Mouse (Mus musculus): ENCODE measurements at regions not wholly inside any gene's neighbourhood (a gene's known extent, or its start where the extent isn't known, plus 50 kb on each side); places are given as distances from the start of the nearest gene placed in this dataset.
A peak's percentile ranks its signal among the peaks of the same experiment; 100 is the strongest.

DNA sequence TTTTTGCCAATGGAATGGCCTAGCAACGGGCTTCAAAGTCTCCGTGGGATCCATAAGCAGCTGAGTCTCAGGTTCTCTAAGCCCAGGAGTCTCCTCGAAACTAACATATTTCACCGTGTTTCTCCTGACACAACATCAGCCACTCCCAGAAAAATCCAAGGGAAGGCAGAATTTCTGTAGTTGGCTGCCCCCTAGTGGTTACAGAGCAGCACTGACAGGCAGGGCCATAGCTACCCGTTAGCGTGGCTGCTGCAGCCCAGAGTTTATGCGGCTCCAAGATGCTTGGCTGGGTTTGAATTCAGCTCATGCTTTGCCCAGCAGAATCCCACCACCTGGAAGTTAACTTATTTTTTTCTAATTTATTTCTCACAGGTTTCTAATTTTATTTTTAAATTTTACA is 140.9 kb upstream of the Tmem164 start:
- peak in 1 of 2 experiments; percentile 19 for DNase-seq (ENCODE audit: low spot score in 2 of 2)

DNA sequence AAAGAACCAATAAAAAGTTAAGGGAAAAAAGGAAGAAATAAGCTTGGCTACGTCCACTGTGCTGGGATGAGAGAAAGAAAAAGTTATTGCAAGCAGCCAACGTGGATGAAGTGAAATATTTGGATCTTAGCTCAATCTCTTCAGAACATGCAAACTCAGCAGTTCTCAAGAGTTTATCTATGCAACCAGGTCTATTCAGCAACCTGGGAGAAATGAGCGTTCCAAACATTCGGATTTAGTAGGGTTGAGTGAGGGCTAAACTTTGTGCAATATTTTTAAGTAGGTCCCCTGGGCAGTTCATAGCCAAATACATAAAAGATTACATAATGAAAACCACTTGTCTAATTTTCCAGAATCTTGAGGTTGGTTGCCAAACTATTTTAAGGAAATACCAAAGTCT is 129.0 kb upstream of the Tmem164 start:
- no peak for DNase-seq (ENCODE audit: low spot score in 2 of 2)

DNA sequence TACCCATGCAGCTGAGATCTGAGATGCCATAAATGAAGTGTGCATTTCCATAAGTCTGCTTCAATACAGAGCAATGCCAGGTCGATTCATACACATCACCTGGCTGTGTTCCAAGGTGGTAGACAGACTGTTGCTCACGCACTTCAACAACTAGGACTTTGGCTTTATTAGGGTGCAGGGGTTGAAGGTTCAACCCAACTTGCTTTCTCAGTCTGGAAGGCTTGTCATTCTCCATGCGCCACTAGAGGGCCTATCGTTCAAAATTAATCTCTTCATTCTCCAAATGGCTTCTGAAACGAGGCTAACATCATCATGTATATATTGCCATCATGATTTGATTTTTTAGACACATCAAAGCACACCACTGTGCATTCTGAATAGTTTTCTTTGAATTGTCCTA is 127.0 kb upstream of the Tmem164 start:
- no peak for DNase-seq (ENCODE audit: low spot score in 2 of 2)

DNA sequence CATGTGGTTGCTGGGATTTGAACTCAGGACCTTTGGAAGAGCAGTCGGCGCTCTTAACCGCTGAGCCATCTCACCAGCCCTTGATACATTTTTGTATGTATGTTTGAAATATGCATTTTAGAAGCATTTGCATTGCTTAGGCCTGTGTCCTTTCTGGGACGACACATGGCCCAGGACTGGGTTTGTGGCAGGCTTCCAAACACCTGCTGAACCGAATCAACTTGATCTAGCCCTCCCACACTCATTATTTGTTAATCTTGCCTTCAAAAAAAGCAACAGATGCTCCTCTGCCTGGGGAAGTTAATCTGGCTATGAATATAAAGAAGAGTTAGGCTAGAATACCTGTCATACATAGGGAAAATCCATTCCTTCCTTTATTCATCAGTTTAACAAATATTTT is 123.7 kb upstream of the Tmem164 start:
- DNase-seq (ENCODE audit: low spot score in 2 of 2), result no peak

DNA sequence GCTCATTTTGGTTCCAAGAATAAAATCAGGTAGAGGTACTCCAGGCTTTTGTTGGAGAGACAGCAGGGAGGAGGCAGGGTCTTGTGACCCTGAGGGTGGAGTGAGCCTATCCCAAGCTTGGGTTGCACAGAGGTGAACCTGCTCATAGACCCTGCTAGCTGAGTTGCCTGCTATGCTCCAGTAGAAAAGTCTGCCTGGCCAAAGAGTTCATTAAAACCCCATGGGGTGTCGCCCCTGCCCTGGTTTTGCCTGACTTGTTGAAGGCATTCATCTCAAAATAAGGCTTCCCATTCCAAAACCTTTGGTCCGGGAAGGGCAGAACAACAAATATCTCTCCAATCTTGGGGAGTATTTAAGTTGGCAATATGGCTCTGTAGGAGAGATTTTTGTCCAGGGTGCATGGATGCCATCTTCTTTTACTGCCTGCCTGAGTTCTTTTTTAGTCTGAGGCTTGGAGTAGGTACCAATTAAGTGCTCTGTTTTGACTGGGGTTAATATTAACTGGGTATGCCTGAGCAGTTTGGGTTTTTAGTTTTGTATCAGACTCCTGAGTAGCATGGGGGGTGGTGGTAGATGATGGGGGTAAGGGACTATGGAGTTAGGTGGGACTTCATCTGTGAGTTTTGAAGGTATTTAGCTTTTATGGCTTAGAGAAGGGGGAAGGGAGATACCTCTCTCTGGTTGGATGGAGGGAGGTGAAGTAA is 120.8 kb upstream of the Tmem164 start:
- no peak for DNase-seq (ENCODE audit: low spot score in 2 of 2)

DNA sequence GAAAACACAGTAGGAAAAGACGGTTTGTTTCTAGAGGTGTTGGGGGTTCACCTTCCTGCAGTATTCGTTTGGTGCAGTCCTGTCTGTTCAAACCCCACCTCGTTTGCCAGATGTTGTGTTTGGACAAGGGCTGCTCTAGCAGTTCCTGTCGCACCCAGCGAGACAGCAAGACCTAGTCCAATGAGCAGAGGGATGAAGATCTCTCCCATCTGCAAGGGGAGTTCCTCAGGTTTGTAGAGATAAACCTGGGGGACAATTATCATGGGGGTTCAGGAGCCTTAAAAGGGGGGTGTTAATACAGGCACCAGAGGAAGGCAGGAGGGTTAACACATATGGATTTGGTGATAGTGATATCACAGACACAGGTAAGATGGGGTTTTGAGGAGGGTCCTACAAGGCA is 119.4 kb upstream of the Tmem164 start:
- DNase-seq (ENCODE audit: low spot score in 2 of 2), result no peak

DNA sequence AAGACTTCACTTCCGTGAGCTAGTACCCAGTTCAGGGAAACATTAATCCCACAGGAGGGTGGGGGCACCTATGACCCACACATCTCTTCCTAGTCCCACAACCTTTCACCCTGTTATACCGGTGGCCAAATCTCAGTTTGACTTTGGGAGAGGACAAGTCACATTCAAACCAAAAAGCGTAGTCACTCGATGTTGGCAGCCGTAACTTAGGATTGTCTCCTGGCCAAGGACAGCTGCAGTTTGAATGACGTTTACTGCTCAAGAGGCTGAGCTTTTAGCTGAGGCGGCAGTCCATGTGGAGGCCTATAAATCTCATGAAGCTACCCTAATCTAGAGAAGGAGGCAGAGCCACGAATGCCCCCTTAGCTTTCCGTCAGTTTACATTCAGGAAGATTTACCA is 117.0 kb upstream of the Tmem164 start:
- DNase-seq (ENCODE audit: low spot score in 2 of 2), result no peak

DNA sequence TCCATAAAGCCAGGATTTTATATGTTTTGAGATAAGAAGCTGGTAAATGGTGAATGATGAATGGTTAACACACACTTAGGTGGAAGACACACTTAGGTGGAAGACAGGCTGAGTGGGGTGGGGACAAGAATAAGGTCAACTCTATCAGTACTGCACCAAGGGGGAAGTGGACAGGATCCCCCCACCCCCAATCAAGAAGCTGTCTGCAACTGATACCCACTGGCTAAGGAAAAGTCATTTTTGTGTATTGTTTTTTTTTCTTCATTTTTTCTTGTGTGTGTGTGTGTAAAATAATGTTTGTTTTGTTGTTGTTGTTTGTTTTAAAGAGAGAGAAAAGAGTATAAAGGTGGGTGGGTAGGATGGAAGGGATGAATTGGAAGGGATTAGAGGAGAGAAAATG is 109.4 kb upstream of the Tmem164 start:
- DNase-seq (ENCODE audit: low spot score in 2 of 2), result no peak

DNA sequence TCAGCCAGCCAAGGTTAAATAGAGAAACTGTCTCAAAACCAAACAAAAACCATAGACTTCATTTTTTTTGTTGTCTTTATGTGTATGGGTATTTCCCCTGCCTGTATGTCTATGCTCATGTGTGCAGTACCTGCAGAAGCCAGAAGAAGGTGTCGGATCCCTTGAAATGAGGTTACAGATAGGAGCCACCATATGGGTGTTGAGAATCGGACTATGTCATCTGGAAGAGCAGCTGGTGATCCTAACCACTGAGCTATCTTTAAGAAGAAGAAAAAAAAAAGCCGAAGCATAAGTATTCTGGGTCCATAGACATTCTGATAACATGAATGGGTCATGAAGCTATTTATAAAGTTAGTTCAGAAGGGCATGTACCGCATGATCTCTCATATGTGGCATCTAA is 107.2 kb upstream of the Tmem164 start:
- DNase-seq (ENCODE audit: low spot score in 2 of 2), result no peak

DNA sequence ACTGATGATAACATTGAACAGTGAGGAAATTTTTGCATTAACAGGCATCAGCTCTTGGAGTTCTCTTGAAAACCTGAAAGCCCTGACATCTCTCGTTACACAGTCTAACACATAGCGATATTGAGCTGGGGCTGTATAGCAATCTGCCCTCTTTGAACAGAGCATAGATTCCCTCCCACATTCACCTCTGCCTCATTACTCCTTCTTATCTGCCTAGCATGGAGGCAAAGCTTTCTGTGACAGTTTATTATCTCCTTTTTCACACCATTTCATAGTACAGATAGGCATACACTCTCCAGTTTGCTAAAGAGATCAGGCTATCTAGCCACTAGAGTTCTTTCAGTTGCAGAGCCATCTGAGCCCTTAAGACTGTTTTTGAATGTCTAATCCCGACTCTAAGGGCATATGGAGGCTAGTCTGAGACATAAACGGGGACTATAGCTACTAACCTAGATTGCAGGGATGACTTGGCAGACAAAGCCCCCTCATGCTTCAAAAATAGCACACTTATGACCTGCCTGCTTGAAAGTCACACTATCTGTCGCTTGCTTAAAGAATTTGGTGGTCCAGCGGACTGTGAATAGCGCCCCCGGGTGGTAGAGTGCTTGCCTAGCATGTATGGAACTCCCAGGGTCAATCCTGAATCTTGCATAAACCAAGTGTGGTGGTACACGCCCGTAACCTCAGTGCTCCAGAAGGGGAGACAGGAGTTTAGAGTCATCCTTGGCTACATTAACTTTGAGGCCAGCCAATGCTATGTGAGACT is 106.1 kb upstream of the Tmem164 start:
- no peak for DNase-seq (ENCODE audit: low spot score in 2 of 2)

DNA sequence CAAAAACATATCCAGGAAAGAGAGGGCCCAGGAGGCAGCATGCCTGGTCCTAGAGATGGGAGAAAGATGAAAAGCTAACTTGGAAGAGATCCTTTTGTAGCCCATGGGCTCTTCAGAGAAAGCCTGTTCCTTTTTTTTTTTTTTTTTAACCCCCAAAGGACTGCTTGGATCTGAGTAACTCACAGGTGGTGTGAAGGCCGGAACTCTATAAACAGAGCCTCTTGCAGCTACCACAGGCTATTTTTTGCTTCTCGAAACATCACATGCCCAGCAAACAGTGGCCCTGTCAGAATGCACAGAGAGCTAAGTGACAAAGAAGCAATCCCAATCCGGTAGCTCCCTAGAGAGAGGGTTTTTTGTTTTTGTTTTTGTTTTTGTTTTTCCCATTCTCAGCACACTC is 105.1 kb upstream of the Tmem164 start:
- DNase-seq (ENCODE audit: low spot score in 2 of 2), result no peak

DNA sequence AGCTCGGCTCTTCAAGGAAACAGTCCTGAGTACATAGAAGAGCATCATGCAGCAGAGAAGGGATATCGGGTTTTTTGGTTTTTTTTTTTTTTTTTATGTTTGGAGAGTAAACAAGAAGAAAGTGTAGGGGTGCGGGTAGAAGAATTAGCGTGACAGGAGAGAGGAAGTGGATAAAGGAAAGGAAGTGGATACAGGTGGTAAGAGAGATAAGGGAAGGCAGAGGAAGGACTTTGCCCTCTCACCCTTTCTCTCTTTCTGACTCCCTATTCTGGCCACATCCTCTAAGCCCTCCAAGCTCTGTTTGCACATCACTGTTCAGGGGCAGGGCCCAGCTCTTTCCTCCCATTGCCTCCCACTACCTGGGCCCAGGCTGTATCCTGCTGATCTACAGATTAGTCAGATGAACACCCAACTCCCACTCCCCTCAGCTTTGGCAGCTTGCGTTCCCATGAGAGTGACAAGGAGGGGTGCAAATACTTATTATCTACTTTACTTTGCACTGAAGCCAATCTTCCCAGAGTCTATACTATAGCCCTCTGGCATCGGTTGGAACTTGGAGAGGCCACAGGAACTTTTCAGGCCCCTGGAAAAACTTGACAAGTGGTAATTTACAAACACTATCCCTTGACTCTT is 103.6 kb upstream of the Tmem164 start:
- DNase-seq (ENCODE audit: low spot score in 2 of 2), result no peak

DNA sequence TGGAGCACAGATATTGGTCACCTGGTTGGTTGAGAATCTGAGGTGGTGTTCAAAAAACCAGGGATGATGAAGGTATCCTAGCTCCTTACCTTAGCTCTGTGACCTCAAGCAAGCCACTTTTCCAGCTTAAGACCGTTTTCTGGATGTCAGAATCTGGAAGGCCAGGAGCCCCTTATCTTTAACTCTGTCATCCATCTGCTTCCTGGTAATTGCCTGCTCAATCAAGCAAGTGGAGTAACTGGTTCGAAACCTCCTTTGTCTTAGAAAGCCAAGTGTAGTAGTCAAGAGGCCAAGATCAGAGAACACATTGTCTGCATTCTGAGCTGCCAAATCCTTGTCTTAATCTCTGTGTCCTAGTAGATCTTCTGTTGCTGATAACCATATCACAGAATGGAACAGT is 95.9 kb upstream of the Tmem164 start:
- no peak for DNase-seq (ENCODE audit: low spot score in 2 of 2)

DNA sequence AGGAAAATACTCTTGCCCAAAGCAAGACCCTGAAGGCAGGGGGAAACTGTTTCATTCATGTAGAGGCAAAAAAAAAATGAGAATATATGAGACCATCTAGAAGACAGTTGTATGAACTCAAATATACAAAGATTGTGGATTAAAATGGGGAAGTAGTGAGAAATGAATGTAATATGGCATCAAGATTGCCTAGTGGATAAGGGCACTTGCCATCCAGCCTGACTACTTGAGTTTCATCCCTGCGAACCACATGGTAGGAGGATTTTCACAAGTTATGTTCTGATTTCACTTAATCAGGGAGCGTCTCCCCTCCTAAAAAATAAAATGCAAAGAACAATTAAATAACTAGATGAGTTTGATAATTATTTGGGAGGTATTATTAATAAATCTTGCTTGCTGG is 81.8 kb upstream of the Tmem164 start:
- DNase-seq (ENCODE audit: low spot score in 2 of 2), result no peak

DNA sequence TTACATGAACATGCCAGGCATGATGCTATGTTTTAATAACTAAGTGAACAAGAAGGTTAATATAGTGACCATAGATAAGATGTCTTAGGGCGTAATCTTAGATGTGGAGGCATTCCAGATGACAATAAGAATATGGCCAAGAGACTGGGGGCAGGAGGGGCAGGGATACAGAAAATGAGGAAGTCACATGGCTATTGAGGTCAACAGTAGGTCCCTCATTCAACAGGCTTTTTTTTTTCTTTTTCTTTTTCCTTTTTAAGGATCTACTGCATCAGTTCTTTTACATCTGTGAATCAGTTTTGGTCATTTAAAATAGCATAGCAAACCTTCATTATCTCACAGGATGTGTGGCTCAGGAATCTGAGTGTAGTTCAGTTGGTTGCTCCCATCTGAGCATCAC is 80.4 kb upstream of the Tmem164 start:
- DNase-seq (ENCODE audit: low spot score in 2 of 2), result no peak

DNA sequence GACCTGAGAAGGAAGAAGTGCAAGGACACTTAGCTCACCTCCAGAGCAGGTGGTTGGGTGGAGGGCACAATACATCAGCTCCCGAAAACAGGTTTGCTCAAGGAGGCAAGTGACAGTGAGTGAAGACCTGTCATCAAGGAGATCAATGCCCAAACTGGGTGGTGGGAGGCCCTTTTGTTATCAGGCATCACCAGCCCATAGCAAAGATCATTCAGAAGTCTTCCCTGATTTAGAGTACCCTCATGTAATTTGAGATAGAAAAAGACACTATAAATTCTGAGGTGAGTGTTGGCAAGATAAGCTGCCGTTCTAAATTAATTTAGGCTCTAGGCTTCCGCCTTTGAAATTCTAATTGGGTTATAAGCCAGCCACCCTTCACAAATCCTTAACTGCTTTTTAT is 76.1 kb upstream of the Tmem164 start:
- DNase-seq (ENCODE audit: low spot score in 2 of 2), result no peak

DNA sequence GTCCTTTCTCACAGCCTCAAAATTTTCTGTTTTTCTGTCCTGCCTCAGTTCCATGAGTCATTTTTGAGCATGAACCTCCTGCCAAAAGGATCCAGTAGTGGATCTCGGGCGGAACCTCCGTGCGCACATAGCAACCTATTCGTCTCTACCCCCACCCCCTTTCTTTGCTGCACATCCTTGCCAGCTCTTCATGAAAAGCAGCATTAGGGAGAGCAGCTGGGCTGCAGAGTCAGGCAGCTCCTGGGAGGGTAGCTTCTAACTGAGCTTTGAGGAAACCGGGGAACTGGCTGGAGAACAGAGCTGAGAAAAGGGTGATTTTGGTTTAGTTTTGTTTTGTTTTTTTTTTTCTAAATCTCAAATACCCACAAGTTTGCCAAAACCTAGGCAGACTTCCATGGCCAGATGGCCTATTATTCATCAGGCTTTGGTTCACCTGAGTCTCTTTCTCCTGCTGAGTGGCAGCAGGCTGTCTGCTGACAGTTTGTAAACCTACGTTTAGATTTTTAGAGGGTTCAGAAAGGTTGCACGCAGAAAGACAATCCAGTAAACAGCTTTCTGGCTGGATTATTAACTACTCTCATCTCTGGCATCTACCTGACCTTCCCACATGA is 74.5 kb upstream of the Tmem164 start:
- no peak for DNase-seq (ENCODE audit: low spot score in 2 of 2)

DNA sequence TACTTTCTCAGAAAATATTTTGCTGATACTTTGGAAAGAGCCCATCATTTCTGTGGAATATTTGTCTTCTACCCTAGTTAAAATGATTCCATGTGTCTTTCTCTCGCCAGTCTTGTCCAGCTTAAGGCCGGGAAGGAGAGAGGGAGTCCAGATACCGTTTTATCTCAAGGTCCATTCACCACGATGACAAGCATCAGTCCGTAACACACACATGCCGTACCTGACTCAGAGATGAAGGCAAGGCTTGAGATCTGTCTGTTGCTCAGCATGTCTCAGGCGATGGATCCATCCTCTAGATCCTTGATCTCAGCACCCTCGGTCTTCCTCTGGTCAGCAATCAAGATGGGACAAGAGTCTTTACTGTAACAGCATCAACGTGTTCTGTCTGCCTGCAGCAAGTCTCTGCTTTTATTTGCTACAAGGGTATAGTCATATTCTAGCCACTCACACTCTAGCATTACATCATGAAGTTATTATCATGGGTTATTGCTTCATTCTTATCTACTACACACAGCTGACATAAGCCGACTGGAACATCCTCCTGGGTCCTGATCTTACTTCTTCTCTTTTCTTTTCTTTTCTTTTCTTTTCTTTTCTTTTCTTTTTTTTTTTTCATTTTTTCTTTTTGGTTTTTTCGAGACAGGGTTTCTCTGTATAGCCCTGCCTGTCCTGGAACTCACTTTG is 64.9 kb upstream of the Tmem164 start:
- DNase-seq (ENCODE audit: low spot score in 2 of 2), result no peak

DNA sequence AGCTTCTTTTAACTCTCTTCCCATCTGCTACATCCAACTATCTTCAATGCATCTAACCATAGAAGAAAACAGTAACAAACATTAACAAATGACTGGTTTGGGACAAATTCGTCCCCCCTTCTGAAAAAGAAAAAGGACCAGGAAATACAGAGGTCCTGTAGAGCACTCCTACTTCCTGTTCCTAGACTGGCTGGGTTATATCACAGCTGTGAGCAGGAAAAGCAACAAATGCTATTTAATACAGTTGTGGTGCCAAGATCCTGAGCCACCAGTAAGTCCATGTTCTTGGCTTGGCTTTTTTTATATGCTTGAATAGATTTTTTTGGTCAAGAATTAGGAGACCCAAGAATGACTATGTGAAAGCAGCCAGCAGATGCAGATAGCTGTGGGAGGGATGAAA is 62.8 kb upstream of the Tmem164 start:
- DNase-seq (ENCODE audit: low spot score in 2 of 2), result no peak

DNA sequence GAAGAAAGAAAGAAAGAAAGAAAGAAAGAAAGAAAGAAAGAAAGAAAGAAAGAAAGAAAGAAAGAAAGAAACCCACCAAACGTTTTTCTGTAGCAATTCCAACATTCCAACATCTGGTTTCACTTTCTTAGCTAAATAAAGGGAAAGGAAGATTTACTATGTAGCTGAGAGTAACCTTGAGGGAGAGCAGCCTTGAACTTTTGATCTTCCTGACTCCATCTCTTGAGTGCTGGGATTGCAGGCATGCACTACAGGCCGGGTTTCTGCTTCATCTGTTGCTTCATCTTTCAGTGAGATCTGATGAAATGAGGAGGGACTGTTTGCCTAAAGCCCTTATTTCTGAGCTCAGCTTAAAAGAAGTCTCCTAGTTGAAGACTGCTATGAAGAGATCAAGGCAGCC is 57.8 kb upstream of the Tmem164 start:
- DNase-seq (ENCODE audit: low spot score in 2 of 2), result no peak

DNA sequence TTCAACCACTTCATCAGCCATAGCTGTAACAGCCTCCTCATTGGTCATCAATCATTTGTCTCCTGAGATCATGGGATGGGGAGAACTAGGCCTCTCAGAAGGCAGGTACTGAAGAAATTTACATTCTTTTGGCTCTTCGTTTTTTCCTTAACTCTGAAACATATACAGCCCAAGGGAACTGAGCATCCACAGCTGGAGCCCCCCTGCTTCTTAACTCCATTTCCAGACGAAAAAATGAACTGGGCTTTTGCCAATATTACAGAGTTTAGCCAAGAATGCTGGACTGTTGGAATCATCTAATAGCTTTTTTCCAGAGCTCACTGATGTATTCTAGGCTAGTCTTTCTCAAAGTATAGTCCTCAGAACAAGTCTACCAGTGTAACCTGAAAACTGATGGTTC is 57.3 kb upstream of the Tmem164 start:
- DNase-seq (ENCODE audit: low spot score in 2 of 2), result no peak

Measured in urinary bladder, postnatal 4 days (tissue).